Mouse (Mus musculus) CD4-positive, CD25-positive, alpha-beta regulatory T cell, adult 4 months (primary cell): ENCODE results near the gene Ckap5. TPM values are rescaled to one million over a fixed set of nuclear protein-coding genes. Genes with fewer than 3 reads are reported as not detected.

Experiments used
- ATAC-seq: one replicate; pipeline ENCODE4 v1.8.0; 2017
- polyA plus RNA-seq, 2 experiments: library from polyadenylated mRNA; unstranded; fragments of 100-300 nt; shearing (Covaris generic); gene quantifications; one replicate each; pipeline ENCODE4 v1.2.1; 2017

Ckap5 gene
- polyA plus RNA-seq, 2 experiments from 2014 or later, result 44.5 to 62.8 TPM

- ATAC-seq, result no peak
These were observed 101.6 kb downstream of the Ckap5 start for GRCm38 (mm10) chr2:91628171-91628570.

- ATAC-seq, result no peak
These were observed 103.1 kb downstream of the Ckap5 start for GRCm38 (mm10) chr2:91629682-91630081.

- no peak for ATAC-seq
These were observed 103.8 kb downstream of the Ckap5 start for GRCm38 (mm10) chr2:91630384-91630783.

GRCm38 (mm10) chr2:91631826-91632225 lies 105.3 kb downstream of the Ckap5 start:
- no peak for ATAC-seq

- no peak for ATAC-seq
These were observed 105.8 kb downstream of the Ckap5 start for GRCm38 (mm10) chr2:91632316-91632715.

- ATAC-seq, result no peak
These were observed 106.9 kb downstream of the Ckap5 start for GRCm38 (mm10) chr2:91633334-91633977.

GRCm38 (mm10) chr2:91634841-91635240 lies 108.3 kb downstream of the Ckap5 start:
- no peak for ATAC-seq

- ATAC-seq, result no peak
These were observed 108.9 kb downstream of the Ckap5 start for GRCm38 (mm10) chr2:91635486-91635885.

GRCm38 (mm10) chr2:91636229-91636628 lies 109.7 kb downstream of the Ckap5 start, which contains the start of gene F2:
F2 (minus strand) TSS chr2:91636414.
- ATAC-seq, result no peak

- no peak for ATAC-seq
These were observed 110.3 kb downstream of the Ckap5 start for GRCm38 (mm10) chr2:91636727-91637338.

- no peak for ATAC-seq
These were observed 112.4 kb downstream of the Ckap5 start for GRCm38 (mm10) chr2:91638931-91639330.

GRCm38 (mm10) chr2:91642825-91643415 lies 116.4 kb downstream of the Ckap5 start:
- no peak for ATAC-seq

- ATAC-seq, result no peak
These were observed 117.5 kb downstream of the Ckap5 start for GRCm38 (mm10) chr2:91644021-91644420.

GRCm38 (mm10) chr2:91645354-91645753 lies 118.8 kb downstream of the Ckap5 start:
- ATAC-seq, result no peak

- no peak for ATAC-seq
These were observed 119.2 kb downstream of the Ckap5 start for GRCm38 (mm10) chr2:91645811-91646210.

GRCm38 (mm10) chr2:91646733-91647132 lies 120.2 kb downstream of the Ckap5 start:
- ATAC-seq, result no peak

- ATAC-seq, result no peak
These were observed 122.6 kb downstream of the Ckap5 start for GRCm38 (mm10) chr2:91649152-91649551.

- peak; percentile 96 for ATAC-seq
These were observed 123.2 kb downstream of the Ckap5 start, which contains the start of the genes Zfp408 and Arhgap1 for GRCm38 (mm10) chr2:91649553-91650359. Zfp408 (minus strand) TSS chr2:91649791. Arhgap1 (plus strand) TSS chr2:91649860.

- peak; percentile 21 for ATAC-seq
These were observed 123.9 kb downstream of the Ckap5 start for GRCm38 (mm10) chr2:91650360-91650995.

GRCm38 (mm10) chr2:91651458-91652258 lies 125.1 kb downstream of the Ckap5 start:
- ATAC-seq, result no peak

- no peak for ATAC-seq
These were observed 126.3 kb downstream of the Ckap5 start for GRCm38 (mm10) chr2:91652863-91653262.

GRCm38 (mm10) chr2:91655388-91655787 lies 128.8 kb downstream of the Ckap5 start:
- ATAC-seq, result no peak
